Mouse (Mus musculus) heart, adult 10 weeks (tissue): ENCODE results near the gene Esp4. TPM values are rescaled to one million over a fixed set of nuclear protein-coding genes. Genes with fewer than 3 reads are reported as not detected.

ENCODE experiments used
- polyA plus RNA-seq: library from polyadenylated mRNA; stranded (reverse); fragments of 350-450 nt; fragmentation: Illumina TruSeq; extraction: RNeasy Lipid Tissue Mini Kit (QIAGEN cat#74804); gene quantifications from one replicate; pipeline ENCODE4 v1.2.3, GENCODE M21; 2014; ENCODE audit warnings: low read depth, low replicate concordance

Esp4 gene
- not detected for polyA plus RNA-seq

DNA sequence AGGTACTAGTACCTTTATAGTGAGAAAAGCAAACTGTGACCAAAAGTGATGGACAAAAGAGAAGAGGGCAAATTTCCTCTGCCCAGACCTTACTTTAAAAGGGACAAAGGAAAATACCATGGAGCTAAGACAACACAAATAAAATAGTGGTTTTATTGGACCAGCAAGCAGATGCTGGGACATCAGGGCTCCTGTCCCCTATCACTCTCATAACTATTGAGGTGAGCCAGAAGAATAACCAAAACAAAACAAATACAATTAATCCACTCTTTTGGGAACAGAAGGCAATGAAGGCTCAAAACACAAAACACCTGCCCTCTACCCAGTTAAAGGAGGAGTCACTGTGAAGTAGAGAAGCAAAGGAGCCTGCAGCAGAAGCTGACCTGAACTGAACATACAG is at the start of gene Esp4:
Gene Esp4, plus strand, starts transcription at position 301 of the 400 bp plus-strand sequence.

DNA sequence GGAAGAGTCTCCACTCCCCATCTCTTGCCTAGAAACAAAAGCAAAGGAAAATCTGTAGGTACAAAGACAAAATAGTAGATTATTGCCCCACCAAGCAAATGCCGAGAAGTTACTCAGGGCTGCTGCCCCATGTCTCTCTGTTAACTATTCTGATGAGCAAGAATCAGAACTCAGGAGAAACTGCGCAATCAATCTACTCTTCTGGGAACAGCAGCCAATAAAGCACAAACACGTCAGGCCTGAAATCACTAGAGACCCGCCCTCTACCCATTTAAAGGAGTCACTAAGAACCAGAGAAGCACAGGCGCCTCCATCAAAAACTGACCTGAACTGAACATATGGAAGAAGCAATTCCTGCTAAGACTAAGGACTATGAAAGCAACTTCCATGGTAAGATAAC is 37.2 kb upstream of the Esp4 start, which contains the start of gene Esp6:
Gene Esp6, plus strand, starts transcription at position 301 of the 400 bp plus-strand sequence.

GRCm38 (mm10) chr17:40631775-40632174 is 33.4 kb downstream of the Esp4 start, which contains the start of gene Esp3:
Esp3 (plus strand) TSS chr17:40632075.

Other genes with a start within 250 kb of the Esp4 start
- gene Esp8, start 78.6 kb upstream of the Esp4 start, polyA plus RNA-seq, result not detected
- not detected for gene Esp6, start 37.1 kb upstream of the Esp4 start, polyA plus RNA-seq
- gene Esp3, start 33.5 kb downstream of the Esp4 start, polyA plus RNA-seq, result not detected
- not detected for gene Esp1, start 128.5 kb downstream of the Esp4 start, polyA plus RNA-seq
- not detected for gene Crisp2, start 208.4 kb downstream of the Esp4 start, polyA plus RNA-seq
- gene Rhag, start 212.5 kb downstream of the Esp4 start, polyA plus RNA-seq, result not detected